Mouse (Mus musculus): ENCODE data around the gene Lrrc43.

Lrrc43 gene

GRCm38 (mm10) chr5:123521621-123522020, 32.5 kb downstream of the Lrrc43 start:
- no peak for DNase-seq

- DNase-seq = no peak
Measured at GRCm38 (mm10) chr5:123522166-123522565, 33.1 kb downstream of the Lrrc43 start.

GRCm38 (mm10) chr5:123523692-123524392, 34.7 kb downstream of the Lrrc43 start, which contains the start of gene Diablo:
TSS of gene Diablo (minus strand) at chr5:123524176.
- DNase-seq = peak; percentile 97

GRCm38 (mm10) chr5:123524393-123524750, 35.3 kb downstream of the Lrrc43 start:
- DNase-seq = no peak

- DNase-seq = no peak
Measured at GRCm38 (mm10) chr5:123525281-123525680, 36.2 kb downstream of the Lrrc43 start, which contains the start of gene Gm49027. TSS of gene Gm49027 (minus strand) at chr5:123525488.

GRCm38 (mm10) chr5:123525916-123526495, 36.9 kb downstream of the Lrrc43 start:
- DNase-seq = no peak

GRCm38 (mm10) chr5:123528641-123529040, 39.5 kb downstream of the Lrrc43 start:
- DNase-seq = no peak

- no peak for DNase-seq
Measured at GRCm38 (mm10) chr5:123530056-123530455, 41.0 kb downstream of the Lrrc43 start.

GRCm38 (mm10) chr5:123533801-123534200, 44.7 kb downstream of the Lrrc43 start:
- no peak for DNase-seq

GRCm38 (mm10) chr5:123555693-123556092, 66.6 kb downstream of the Lrrc43 start:
- DNase-seq = no peak

GRCm38 (mm10) chr5:123556451-123556850, 67.3 kb downstream of the Lrrc43 start:
- peak; percentile 77 for DNase-seq

Measured in cerebellum, adult 9-10 months (tissue).